In the genomic region with DNA sequence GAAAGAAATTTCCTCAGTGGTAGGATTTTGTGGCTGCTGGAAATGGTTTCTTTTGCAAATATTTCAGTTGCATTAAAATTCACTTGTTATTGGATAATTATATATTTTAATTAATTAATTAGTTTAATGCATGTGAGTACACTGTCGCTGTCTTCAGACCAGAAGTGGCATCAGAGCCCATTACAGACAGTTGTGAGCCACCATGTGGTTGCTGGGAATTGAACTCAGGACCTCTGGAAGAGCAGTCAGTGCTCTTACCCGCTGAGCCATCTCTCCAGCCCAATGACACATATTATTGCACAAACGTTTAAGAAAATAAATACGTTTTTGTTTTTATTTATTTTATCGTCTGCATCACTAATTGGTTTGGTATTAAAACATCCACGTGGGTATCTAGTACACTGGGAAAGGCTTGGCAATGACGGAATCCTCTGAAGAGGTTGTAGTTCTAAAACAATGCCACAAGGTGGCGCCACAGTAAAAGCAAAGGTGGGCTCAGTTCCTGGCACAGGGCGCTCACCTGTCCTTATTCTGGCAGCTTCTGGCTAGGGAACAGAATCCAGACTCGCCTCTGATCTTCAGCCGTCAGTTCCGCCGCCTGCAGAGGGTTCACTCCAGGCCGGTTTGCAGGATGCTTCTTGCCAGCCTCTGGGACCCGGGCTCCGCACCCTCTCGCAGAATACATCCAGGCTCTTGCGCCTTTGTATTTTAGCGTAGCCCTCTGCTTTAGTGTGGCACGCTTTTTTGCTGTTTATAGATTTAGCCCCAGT, we compare ENCODE assay signal across 8 mouse cellular contexts. TPM values are rescaled to one million over a fixed set of nuclear protein-coding genes. Genes with fewer than 3 reads are reported as not detected.
DNase-seq lines count a peak whose midpoint lies in the region; ATAC-seq and TF ChIP-seq lines count a peak whose summit lies in the region.

No protein-coding gene starts in this region.

- no peaks in the 10 kb centered on the region for H3K27me3 ChIP-seq in ES-Bruce4 (ENCODE audit: control insufficient read depth, insufficient read depth, low read length, poor library complexity, severe bottlenecking)
- H3K27me3 ChIP-seq in forebrain, embryonic 12.5 days = no peaks in the 10 kb centered on the region
- H3K27me3 ChIP-seq in heart, embryonic 16.5 days (ENCODE audit: control insufficient read depth, insufficient read depth, low read length) = no peaks in the 10 kb centered on the region
- peaks cover 10% of the 10 kb centered on the region; the same call in 1 of the 2 replicates for H3K27me3 ChIP-seq in liver, embryonic 13.5 days
- no peaks in the 10 kb centered on the region for H3K27me3 ChIP-seq in neural tube, embryonic 11.5 days (ENCODE audit: control insufficient read depth, insufficient read depth, low read length)
- no peaks in the 10 kb centered on the region for H3K27me3 ChIP-seq in stomach, postnatal 0 days (ENCODE audit: control insufficient read depth, insufficient read depth, low read length)

- TF ChIP-seq EP300 in ES-Bruce4 (IDR thresholded peaks at IDR 0.05; ENCODE audit: insufficient read depth, low read depth, low read length) = no peak
- no peak for TF ChIP-seq EP300 in stomach, postnatal 0 days (optimal IDR thresholded peaks at IDR 0.05)

- peak overlapping the region; percentile 86 for H3K4me2 ChIP-seq in forebrain, embryonic 12.5 days
- H3K4me2 ChIP-seq in heart, embryonic 16.5 days (ENCODE audit: low read depth, low read length) = peak overlapping the region; percentile 97
- peak overlapping the region; percentile 76 for H3K4me2 ChIP-seq in liver, embryonic 13.5 days
- peak overlapping the region; percentile 91 for H3K4me2 ChIP-seq in neural tube, embryonic 11.5 days (ENCODE audit: low read depth)
- peak overlapping the region; percentile 94 for H3K4me2 ChIP-seq in stomach, postnatal 0 days (replicated peaks; ENCODE audit: low read depth)

- TF ChIP-seq CTCF in ES-Bruce4 (IDR thresholded peaks at IDR 0.05; ENCODE audit: low read depth, low read length) = peak; percentile 81
- TF ChIP-seq CTCF in stomach, postnatal 0 days (IDR thresholded peaks at IDR 0.05; ENCODE audit: low read depth) = peak; percentile 93

- H3K9me3 ChIP-seq in ES-Bruce4 (replicated peaks; ENCODE audit: control insufficient read depth, insufficient read depth, low read length, poor library complexity, severe bottlenecking) = no peaks in the 10 kb centered on the region
- H3K9me3 ChIP-seq in forebrain, embryonic 12.5 days = no peaks in the 10 kb centered on the region
- no peaks in the 10 kb centered on the region for H3K9me3 ChIP-seq in heart, embryonic 16.5 days (replicated peaks; ENCODE audit: control insufficient read depth, low read length)
- H3K9me3 ChIP-seq in liver, embryonic 13.5 days (replicated peaks) = no peaks in the 10 kb centered on the region
- no peaks in the 10 kb centered on the region for H3K9me3 ChIP-seq in neural tube, embryonic 11.5 days (ENCODE audit: control insufficient read depth, low read length)
- H3K9me3 ChIP-seq in stomach, postnatal 0 days (ENCODE audit: control insufficient read depth, low read length) = no peaks in the 10 kb centered on the region

- H3K9ac ChIP-seq in ES-Bruce4 (ENCODE audit: low read depth, poor library complexity, severe bottlenecking) = peak overlapping the region; percentile 22
- peak overlapping the region; percentile 63 for H3K9ac ChIP-seq in forebrain, embryonic 12.5 days
- H3K9ac ChIP-seq in heart, embryonic 16.5 days (ENCODE audit: low read length) = peak overlapping the region; percentile 59
- peak overlapping the region; percentile 39 for H3K9ac ChIP-seq in liver, embryonic 13.5 days
- H3K9ac ChIP-seq in neural tube, embryonic 11.5 days (ENCODE audit: low read length) = peak overlapping the region; percentile 70
- H3K9ac ChIP-seq in stomach, postnatal 0 days (ENCODE audit: low read length) = peak overlapping the region; percentile 52

- DNase-seq in c-Kit-positive CD71-positive TER-119-negative erythroid progenitor cells, embryonic 14.5 days (ENCODE audit: low read depth) = peak; percentile 60
- peak; percentile 80 to 82 for DNase-seq in kidney, postnatal 25 days
- peak; percentile 58 for DNase-seq in liver, embryonic 13.5 days
- peak; percentile 79 for DNase-seq in neural tube, embryonic 11.5 days (ENCODE audit: low spot score)
- peak; percentile 86 for DNase-seq in stomach, postnatal 0 days (ENCODE audit: low spot score)

- WGBS in forebrain, embryonic 12.5 days = 4% methylated on average over 20 of the region's 20 CpGs
- WGBS in heart, embryonic 16.5 days = 2% methylated on average over 20 of the region's 20 CpGs
- WGBS in liver, embryonic 13.5 days (ENCODE audit: insufficient replicate concordance) = 4% methylated on average over 20 of the region's 20 CpGs
- 4% methylated on average over 20 of the region's 20 CpGs for WGBS in neural tube, embryonic 11.5 days
- 3% methylated on average over 20 of the region's 20 CpGs for WGBS in stomach, postnatal 0 days

- peak overlapping the region; percentile 41 for H3K4me3 ChIP-seq in ES-Bruce4 (ENCODE audit: low read depth, low read length)
- H3K4me3 ChIP-seq in forebrain, embryonic 12.5 days (replicated peaks) = peak overlapping the region; percentile 43
- H3K4me3 ChIP-seq in heart, embryonic 16.5 days (ENCODE audit: low read length) = peak overlapping the region; percentile 49
- H3K4me3 ChIP-seq in liver, embryonic 13.5 days (replicated peaks) = peak overlapping the region; percentile 51
- H3K4me3 ChIP-seq in neural tube, embryonic 11.5 days (ENCODE audit: low read depth, low read length) = peak overlapping the region; percentile 38
- H3K4me3 ChIP-seq in stomach, postnatal 0 days (ENCODE audit: low read depth, low read length) = peak overlapping the region; percentile 44

- no peaks in the 10 kb centered on the region for H3K36me3 ChIP-seq in ES-Bruce4 (ENCODE audit: control insufficient read depth, insufficient read depth, low read length, poor library complexity, severe bottlenecking)
- H3K36me3 ChIP-seq in forebrain, embryonic 12.5 days (replicated peaks) = no peaks in the 10 kb centered on the region
- H3K36me3 ChIP-seq in heart, embryonic 16.5 days (ENCODE audit: control insufficient read depth, insufficient read depth) = no peaks in the 10 kb centered on the region
- no peaks in the 10 kb centered on the region for H3K36me3 ChIP-seq in liver, embryonic 13.5 days
- no peaks in the 10 kb centered on the region for H3K36me3 ChIP-seq in neural tube, embryonic 11.5 days (ENCODE audit: control insufficient read depth, insufficient read depth, low read length)
- H3K36me3 ChIP-seq in stomach, postnatal 0 days (ENCODE audit: control insufficient read depth, insufficient read depth, low read length) = no peaks in the 10 kb centered on the region

- H3K4me1 ChIP-seq in ES-Bruce4 (ENCODE audit: control insufficient read depth, insufficient read depth, low read length) = no peaks in the 10 kb centered on the region
- H3K4me1 ChIP-seq in forebrain, embryonic 12.5 days = peaks cover 12% of the 10 kb centered on the region; the same call in 1 of the 2 replicates
- H3K4me1 ChIP-seq in heart, embryonic 16.5 days (ENCODE audit: control insufficient read depth, insufficient read depth, low read length) = peaks cover 6% of the 10 kb centered on the region; the same call in 1 of the 2 replicates
- peaks cover 25% of the 10 kb centered on the region for H3K4me1 ChIP-seq in liver, embryonic 13.5 days (replicated peaks)
- H3K4me1 ChIP-seq in neural tube, embryonic 11.5 days (ENCODE audit: control insufficient read depth, insufficient read depth, low read length) = no peaks in the 10 kb centered on the region
- H3K4me1 ChIP-seq in stomach, postnatal 0 days (replicated peaks; ENCODE audit: control insufficient read depth, insufficient read depth) = no peaks in the 10 kb centered on the region; the same call in 1 of the 2 replicates

- H3K27ac ChIP-seq in ES-Bruce4 (ENCODE audit: insufficient read depth, low read length) = no peak overlapping the region
- peak overlapping the region; percentile 53; the same call in 1 of the 2 replicates for H3K27ac ChIP-seq in forebrain, embryonic 12.5 days
- no peak overlapping the region for H3K27ac ChIP-seq in heart, embryonic 16.5 days (ENCODE audit: low read length)
- no peak overlapping the region for H3K27ac ChIP-seq in liver, embryonic 13.5 days
- no peak overlapping the region for H3K27ac ChIP-seq in neural tube, embryonic 11.5 days (ENCODE audit: low read depth, low read length)
- no peak overlapping the region for H3K27ac ChIP-seq in stomach, postnatal 0 days (replicated peaks)

- no peak for TF ChIP-seq POLR2A in ES-Bruce4 (IDR thresholded peaks at IDR 0.05; ENCODE audit: insufficient read depth, low read length)

- ATAC-seq in forebrain, embryonic 12.5 days (ENCODE audit: low FRiP score) = peak; percentile 88
- ATAC-seq in heart, embryonic 16.5 days (replicated peaks; ENCODE audit: extremely low read depth, insufficient read depth, low FRiP score) = peak; percentile 65
- ATAC-seq in liver, embryonic 13.5 days (ENCODE audit: low read depth) = peak; percentile 32
- peak; percentile 71 for ATAC-seq in neural tube, embryonic 11.5 days (ENCODE audit: insufficient read depth, low FRiP score, low TSS enrichment)
- ATAC-seq in stomach, postnatal 0 days (ENCODE audit: low FRiP score, low TSS enrichment) = peak; percentile 73

RNA-seq across cellular contexts. Expression of a gene that starts 23.0 kb away (rescaled TPM):
- polyA plus RNA-seq in ES-Bruce4 (2011; ENCODE audit: insufficient read depth, insufficient read length, low read depth, missing spikeins) = 0.68 and 1.5 TPM in 2 replicates
- 0.41 and 0.55 TPM in 2 replicates for polyA plus RNA-seq in forebrain, embryonic 12.5 days (2016; fragmentation: Nextera tagmentation; extraction: Ambion mirVana)
- polyA plus RNA-seq in heart, embryonic 16.5 days (2015; fragmentation: Nextera tagmentation; extraction: Ambion mirVana) = 2.8 and 9.0 TPM in 2 replicates
- not detected in 2 replicates for polyA plus RNA-seq in liver, embryonic 13.5 days (2015; fragmentation: Nextera tagmentation; extraction: Ambion mirVana)
- 0.32 and 1.3 TPM in 2 replicates for polyA plus RNA-seq in neural tube, embryonic 11.5 days (2014; fragmentation: Nextera tagmentation; extraction: Ambion mirVana)
- polyA plus RNA-seq in stomach, postnatal 0 days (2015; fragmentation: Nextera tagmentation; extraction: Ambion mirVana) = 0.25 and 0.42 TPM in 2 replicates

Comparison
In these comparisons a context has a peak if more than half of its experiments do, and no peak if none do; other contexts are left out.
1. ATAC-seq: peak in every context shown above with its lines; median percentile 88 in forebrain, embryonic 12.5 days; 73 in stomach, postnatal 0 days; 71 in neural tube, embryonic 11.5 days; 65 in heart, embryonic 16.5 days; 32 in liver, embryonic 13.5 days.